Mouse (Mus musculus) thymus, postnatal 14 days (tissue): ENCODE measurements around the gene Gbp9.

Experiments used
- DNase-seq: peaks from one replicate; pipeline ENCODE4 v3.0.0; 2021

Gbp9 gene

DNA sequence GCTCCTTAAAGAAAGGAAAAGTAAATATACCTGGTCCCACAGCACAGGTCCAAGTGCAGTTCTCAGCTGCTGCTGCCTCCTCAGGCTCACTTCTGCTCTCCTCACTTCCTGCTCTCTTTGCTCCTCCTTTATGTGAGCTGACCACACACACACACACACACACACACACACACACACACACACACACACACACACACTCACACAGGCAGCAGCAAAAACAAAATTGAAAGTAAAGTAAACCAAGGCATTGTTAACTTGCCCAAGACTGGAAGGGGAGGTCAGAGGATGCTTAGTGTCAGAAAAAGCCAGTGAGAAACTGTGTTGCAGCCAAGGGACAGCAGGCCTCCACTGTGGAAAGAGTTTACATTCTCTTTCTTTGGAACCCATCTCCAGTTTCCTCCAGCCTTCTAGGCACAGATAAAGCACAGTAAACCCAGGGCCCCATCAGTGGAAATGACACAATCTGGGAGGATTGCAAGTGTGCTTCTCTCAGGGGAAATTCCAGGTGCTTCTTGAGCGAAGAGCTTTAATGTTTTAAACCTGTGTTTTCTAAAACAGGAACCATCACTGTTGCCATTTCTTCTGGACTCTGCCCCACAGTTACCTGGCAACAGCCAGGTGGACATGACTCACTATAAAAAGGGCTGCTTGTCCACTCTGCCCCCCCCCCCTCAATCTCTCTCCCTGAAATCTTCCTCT lies 85.7 kb downstream of the Gbp9 start:
- peak; percentile 40 for DNase-seq

DNA sequence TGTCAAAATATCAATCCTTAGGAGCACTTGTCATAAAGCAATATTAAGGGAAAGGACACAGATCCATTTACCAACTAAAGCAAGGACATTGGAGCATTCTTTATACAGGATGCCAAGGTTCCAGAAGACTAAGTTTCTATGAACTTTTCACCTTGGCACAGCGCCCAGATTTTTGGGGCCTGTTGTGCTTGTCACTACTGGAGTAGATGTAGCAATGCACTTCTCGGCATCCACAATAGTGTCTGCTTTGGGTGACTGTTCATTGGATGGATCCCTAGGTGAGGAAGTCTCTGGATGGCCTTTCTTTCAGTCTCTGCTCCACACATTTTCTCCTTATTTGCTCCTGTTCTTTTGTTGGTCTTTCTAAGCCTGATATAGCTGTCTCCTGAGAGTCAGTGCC lies 107.0 kb downstream of the Gbp9 start:
- DNase-seq, result no peak
